Mouse (Mus musculus) thymus, postnatal 0 days (tissue): Measurements from ENCODE around the gene Pigq. TPM values are rescaled to one million over a fixed set of nuclear protein-coding genes. Genes with fewer than 3 reads are reported as not detected.
A peak's percentile ranks its signal among the peaks of the same experiment; 100 is the strongest.

Experiments
- DNase-seq: peaks from one replicate; pipeline ENCODE4 v3.0.0-alpha.2; 2015; ENCODE audit warnings: low spot score
- polyA plus RNA-seq: library from polyadenylated mRNA; unstranded; fragments of >200 nt; fragmentation: Nextera tagmentation; extraction: Ambion mirVana; gene quantifications from 2 replicates; pipeline ENCODE4 v1.2.1, GENCODE M21; 2015

Pigq gene
- polyA plus RNA-seq, result 28.8 and 34.6 TPM in 2 replicates

GRCm38 (mm10) chr17:25944366-25945163, at the start of gene Pigq, which contains the start of gene Nhlrc4:
TSS of gene Pigq (minus strand) at chr17:25944936.
TSS of gene Nhlrc4 (minus strand) at chr17:25944961.
- no peak for DNase-seq

GRCm38 (mm10) chr17:25993489-25993888, 48.8 kb upstream of the Pigq start:
- no peak for DNase-seq

- no peak for DNase-seq
Measured at GRCm38 (mm10) chr17:25992274-25992673, 47.5 kb upstream of the Pigq start.

DNA sequence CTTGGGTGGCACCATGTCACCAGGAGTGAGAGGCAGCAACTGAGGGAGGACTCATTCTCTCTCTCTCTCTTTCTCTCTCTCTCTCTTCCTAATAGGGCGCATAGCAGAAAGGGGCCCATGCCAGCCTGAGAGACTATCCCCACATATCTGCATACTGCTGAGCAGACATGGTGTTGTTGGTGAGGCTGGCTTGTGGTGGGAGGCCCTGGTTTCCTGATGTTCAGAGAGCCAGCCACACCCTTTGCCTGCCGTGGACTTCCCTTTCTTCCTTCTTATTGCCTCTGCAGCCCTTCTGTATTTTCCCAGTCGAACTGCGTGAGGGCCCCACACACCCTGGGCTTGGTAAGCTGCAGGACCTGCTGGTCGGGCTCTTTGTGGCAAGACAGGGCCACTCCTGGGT, 45.6 kb upstream of the Pigq start:
- DNase-seq, result no peak

GRCm38 (mm10) chr17:25985306-25986294, 40.9 kb upstream of the Pigq start, which contains the start of gene Capn15:
TSS of gene Capn15 (minus strand) at chr17:25985796.
- peak; percentile 94 for DNase-seq

DNA sequence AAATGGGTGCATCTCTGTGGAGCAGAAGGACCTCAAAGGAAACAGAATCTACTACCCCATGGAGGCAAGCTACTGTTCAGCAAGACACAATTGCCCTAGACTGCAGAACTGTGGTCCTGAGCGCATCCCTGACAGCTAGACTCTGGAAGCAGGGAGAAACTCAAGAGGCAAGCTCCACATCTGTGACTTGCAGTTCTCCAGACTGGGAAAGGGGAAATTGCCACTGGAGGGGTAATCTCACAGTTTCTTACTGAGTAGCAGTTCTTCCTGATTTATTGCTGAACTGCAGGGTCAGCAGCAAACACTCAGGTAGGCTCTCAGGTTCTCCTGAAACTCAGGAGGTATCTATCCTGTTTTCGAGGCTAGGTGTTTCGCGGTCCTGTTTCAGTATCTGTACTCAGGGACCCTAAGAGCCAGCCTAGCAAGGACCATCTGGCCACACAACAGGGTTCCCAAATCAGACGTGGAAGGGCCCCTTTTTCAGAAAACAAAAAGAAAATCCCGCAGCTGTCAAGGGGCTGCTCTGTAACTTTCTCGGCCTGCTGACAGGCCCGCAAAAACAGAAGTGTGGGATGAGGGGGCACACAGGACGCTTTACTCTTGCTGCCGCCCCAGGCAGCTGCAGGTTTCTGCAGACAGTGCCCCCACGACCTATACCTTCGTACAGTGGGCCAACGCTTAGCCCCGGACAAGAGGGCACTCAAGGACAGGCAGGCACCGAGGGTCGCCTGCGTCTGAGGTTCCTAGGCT, 40.0 kb upstream of the Pigq start:
- peak; percentile 28 for DNase-seq

GRCm38 (mm10) chr17:25984066-25984465, 39.3 kb upstream of the Pigq start:
- DNase-seq, result no peak

DNA sequence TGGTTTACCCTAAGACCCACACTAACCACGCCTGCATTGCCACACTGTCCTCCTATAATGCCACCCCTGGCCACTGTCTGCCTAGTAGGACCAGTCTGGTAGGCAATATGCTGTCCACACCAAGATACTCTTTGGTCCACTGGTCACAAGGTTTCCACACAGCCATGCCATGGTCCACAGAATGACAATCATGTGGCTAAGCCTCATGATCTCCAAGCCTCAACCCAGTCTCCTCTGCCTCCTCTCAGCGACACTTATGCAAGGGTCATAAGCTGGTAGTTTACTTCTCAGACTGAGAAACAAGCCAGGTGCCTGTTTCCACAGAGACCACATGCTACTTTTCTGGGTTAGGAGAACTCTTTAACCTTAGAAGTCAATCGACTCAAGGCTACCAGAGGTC, 38.2 kb upstream of the Pigq start:
- no peak for DNase-seq

DNA sequence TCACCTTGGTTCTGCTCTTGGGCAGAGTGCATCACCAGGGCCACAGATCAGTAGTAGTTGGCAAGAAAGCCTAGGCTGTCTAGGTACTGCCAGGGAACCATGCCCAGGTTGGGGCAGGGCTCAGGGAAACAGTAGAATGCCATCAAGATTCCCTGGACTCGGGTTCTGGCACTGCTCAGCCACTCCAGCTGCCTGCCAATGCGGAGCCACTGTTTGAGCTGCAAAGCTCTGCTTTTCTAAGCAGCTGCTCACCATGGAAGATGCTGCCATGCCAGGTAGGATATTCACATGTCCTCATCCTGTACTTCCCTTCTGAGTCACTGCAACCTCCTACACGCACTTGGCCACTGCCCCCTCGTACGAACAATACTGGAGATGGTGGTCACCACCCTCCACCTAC, 36.1 kb upstream of the Pigq start:
- no peak for DNase-seq

DNA sequence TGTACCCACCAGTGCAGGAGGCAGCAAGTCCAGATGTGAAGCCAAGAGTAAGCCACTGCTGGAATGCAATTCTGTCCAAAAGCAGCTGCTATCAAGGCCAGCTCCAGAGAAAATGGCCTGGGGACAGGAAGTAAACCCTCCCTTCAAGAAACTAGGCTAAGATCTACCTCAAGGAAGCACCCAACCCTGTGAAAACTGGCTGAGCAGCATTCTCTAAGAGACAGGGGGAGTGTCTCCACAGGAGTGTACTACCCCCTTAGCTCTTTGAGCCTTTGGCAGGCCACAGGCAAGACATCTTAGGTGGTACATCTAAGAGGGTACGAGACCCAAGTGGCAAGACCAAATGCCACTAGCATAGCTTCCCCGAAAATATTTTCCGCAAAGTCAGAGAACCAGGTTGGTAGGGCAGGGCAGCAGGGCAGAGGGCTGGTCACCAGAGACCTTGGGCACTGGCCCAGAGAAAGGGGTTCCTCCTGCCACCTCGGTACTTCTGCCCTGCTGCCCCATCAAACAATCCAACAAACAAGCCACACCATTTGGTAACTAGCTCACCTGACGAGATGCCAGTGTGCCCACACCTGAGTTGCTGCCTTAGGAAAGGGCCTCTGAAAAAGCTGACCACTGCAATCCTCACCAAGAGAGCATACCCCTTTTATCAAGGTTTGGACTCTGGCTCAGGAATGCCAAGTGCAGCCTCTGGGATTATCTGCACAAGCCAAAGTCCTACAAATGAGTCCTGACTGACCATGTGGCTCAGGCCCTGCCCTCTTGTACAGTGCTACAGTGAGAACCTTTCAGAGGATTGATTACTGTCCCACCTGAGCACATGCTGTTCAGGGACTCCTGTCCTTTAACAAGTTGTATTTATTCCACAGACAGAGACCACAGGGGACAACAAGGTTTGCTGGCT, 35.3 kb upstream of the Pigq start:
- DNase-seq, result no peak

- no peak for DNase-seq
Measured at GRCm38 (mm10) chr17:25970954-25971707, 26.4 kb upstream of the Pigq start.

- DNase-seq, result no peak
Measured at GRCm38 (mm10) chr17:25970448-25970847, 25.7 kb upstream of the Pigq start.

GRCm38 (mm10) chr17:25968176-25968575, 23.4 kb upstream of the Pigq start:
- no peak for DNase-seq

- no peak for DNase-seq
Measured at GRCm38 (mm10) chr17:25967652-25968051, 22.9 kb upstream of the Pigq start.

DNA sequence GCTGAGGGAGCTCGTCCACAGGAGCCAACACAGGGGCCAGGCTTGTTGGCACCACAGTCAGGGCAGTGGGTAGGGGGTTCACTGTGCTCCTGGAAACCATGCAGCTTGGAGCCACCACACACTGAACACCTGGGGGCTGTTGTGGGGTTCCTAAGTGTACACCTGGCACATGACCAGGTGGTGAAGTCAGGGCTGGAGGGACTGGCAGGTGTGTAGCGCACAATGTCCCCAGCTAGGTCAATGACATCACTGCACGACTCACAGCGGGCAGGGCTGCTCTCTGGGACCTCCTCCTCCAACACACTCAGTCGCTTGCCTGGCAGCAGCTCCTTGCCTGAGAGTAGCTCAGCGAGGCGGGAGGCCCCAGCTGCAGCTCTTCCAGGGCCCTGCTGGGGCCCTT, 19.5 kb upstream of the Pigq start:
- no peak for DNase-seq

- DNase-seq, result no peak
Measured at GRCm38 (mm10) chr17:25962413-25962905, 17.7 kb upstream of the Pigq start.

GRCm38 (mm10) chr17:25961566-25961965, 16.8 kb upstream of the Pigq start:
- DNase-seq, result no peak

GRCm38 (mm10) chr17:25959630-25960467, 15.1 kb upstream of the Pigq start:
- no peak for DNase-seq
